Mouse (Mus musculus): ENCODE results near the gene Mertk. TPM values are rescaled to one million over a fixed set of nuclear protein-coding genes. Genes with fewer than 3 reads are reported as not detected.
A peak's percentile ranks its signal among the peaks of the same experiment; 100 is the strongest.

Mertk gene
- total RNA-seq, 1 experiment from 2014 or later, result 11.7 TPM

DNA sequence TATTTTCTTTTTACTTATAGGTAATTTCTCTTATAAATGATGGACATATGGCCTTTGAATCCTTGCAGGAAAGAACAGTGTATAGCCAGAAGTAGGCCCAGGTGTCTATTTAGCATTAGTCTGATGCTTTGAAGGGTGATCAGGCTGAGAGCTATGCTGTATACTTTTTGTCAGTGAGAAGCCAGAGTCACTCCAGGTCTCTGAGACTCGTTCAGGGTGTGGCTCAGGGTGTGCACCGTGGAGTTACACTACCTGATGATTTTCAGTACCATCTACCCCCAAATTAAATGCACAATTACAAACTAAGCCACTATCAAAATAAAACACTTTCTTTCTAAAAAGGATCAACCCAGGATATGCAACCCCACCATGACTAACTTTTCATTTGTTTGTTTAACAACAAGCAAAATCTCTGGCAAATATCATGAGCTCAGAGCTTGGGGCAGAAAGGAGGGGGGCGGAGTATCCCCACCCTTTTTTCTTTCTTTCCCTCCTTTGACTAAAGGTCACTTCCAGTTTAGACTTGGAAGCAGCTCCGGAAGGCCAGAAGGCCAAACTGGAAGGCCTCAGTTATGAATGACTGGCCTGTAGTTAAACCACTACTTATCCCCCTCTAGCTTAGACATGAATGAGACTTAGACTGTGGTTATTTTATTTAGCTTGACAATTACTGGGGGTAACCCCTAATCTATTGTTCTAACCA lies 69.9 kb downstream of the Mertk start:
- DNase-seq, result no peak

DNA sequence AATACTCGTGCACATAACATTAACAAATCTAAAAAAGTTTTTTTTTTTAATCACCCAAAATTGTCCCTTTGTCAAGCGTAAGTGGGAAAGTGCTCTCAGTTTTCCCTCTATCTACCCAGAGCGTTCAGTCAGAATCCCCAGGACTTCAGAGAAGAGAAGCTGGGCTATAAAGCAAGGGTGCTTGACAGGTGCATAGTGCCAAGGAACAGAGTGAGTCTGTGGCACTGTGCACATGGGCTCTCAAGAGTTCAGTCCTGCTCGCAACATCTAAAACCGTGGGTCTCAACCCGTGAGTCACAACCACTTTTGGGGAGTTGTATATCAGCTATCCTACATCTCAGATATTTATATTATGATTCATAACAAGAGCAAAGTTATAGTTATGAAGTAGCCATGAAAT lies 71.8 kb downstream of the Mertk start:
- DNase-seq, result no peak

DNA sequence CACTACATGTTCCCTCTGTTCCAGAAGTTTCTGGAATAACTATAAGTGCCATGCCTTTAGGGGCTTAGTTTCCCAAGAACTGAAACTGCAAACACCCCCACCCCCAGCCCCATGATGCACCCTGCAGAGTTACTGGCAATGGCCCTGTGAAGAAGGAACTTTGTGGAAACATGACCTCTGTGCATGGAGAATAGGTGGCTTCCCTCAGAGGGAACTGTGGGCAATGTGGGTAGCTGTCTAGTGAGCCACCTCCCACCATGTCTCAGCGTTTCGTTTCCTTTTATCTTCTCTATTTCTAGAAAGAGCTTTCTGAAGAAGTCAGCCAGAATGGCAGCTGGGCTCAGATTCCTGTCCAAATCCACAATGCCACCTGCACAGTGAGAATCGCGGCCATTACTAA lies 72.3 kb downstream of the Mertk start:
- no peak for DNase-seq

DNA sequence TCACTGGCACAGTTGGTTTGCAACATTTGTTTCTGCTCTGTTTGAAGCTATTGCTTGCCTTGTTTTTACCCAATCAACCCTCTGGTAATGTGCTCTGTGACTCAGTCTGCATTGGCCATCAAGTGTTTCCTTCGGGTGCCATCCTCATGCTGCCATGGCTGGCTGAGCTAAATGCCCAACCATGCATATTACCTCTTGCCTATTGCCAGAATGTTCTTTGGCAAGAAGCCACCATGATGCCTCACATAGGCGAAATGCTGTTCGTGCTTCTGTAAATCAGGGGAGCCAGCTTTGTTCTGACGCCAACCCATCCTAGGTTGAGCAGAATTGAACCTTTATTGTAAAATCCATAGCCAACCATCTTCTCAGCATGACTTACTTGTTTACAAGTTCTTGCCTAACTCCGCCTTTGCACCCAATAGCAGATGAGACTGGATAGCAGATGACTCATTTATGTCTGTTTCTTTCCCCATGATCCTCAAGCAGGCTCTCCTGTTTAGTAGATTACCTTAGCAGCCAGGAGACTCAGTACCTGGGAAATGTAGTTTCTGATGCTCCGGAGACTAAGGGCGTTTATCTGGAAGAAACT lies 73.1 kb downstream of the Mertk start:
- DNase-seq, result no peak

DNA sequence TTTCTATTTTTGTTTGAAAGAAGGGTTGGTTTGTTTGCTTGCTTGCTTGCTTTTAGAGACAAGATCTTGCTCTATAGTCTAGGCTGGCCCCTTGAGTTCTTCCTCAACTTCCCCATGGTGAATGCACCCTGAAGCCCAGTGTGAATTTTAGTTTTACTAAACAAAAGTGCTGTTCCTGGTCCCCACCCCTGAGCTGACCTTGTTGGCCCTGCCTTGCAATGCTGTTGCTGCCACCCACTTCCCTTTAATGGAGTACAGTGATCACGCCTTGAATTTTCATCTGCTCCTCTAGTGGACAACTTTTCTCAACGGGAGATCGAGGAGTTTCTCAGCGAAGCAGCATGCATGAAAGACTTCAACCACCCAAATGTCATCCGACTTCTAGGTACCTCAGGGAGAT lies 83.5 kb downstream of the Mertk start:
- no peak for DNase-seq

DNA sequence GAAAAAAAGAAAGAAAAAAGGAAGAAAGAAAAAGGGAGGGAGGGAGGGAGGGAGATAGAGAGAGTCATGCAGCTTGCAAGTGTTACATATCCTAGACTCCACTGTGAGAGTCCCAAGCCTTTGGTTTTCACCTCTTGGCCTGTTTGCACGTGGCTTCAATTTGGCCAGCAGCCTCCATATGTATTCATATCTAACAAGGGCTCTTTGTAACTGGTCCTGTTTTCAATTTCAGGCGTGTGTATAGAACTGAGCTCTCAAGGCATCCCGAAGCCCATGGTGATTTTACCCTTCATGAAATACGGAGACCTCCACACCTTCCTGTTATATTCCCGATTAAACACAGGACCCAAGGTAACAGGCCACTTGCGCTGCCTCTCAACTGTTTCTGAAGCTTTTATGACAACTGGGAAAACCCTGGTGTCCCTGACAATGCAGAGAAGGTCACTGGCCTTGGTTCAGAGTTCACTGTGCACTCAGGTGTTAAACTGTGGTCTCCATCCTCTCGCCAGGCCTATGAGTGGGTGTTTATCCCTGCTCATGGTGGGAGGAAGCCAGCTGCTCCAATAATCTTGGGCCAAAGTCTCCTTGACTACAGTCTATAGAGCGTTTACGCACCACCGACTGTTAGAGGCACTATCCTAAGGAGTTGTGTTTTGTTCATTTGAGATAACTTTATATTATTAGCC lies 85.0 kb downstream of the Mertk start:
- DNase-seq, result no peak

DNA sequence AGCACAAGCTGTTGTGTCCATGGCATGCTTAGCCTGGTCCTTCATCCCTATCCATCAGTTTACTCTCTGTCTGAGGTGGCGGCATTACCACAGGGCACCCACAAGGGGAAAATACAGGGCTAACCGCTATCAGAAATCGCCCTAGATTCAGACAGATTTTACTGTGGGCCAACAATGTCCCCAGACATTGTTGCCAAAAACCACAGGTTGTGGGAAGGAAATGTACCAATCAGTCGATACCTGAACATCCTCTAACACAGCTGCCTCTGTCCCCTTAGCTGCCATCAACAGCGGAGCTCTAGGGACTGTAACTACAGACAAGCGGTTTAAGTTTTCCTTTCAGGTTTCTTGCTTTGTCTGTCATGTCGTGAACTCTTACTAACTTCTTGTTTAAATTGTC lies 86.1 kb downstream of the Mertk start:
- no peak for DNase-seq

DNA sequence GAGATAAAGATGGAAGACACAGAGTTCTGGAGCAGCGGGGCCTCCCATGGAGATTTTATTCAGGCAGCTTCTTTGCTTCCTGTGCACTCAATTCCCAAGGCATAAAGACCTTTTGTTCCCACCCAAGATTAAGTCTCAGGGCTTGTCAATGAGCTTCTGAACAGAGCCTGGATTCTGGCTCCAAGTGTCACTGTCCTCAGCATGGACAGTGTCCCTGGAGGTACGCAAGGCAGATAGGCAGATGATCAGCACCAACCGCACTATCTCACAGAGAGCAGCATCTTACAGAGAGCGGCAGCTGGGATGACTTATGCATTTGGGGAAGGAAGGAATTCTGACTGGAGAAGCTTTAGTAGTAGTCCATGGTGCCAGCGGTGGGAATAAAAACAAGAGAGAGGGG lies 87.6 kb downstream of the Mertk start:
- DNase-seq, result no peak

DNA sequence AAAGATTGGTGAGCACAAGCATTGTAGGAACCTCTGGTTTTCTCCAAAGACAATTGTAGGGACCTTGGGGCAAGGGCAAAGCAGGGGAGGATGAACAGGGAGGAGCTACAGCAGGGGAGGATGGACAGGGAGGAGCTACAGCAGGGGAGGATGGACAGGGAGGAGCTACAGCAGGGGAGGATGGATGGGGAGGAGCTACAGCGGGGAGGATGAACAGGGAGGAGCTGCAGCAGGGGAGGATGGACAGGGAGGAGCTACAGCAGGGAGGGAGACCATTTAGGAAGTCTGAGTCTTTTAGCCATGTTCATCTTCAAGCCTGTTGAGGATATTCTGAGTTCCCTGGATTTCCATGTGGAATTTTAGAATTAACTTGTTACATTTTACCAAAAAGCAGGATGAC lies 88.0 kb downstream of the Mertk start:
- DNase-seq, result no peak

DNA sequence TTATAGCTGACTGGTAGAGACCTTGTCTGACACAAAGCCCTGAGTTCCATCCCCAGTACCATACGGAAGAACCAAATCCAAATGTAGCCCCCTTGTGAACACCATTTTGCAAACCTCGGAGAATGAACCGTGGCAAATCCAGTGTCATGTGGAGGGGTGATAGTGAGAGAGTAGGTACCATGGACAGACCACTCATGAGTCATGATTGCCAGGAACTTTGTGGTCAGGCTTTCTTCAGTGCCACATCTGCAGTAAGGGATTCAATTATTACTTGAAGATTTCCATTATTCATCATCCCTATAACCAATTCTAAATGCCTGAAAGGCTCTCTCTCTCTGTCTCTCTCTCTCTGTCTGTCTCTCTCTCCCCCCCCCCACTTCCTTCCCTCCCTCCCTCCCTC lies 89.0 kb downstream of the Mertk start:
- DNase-seq, result no peak

DNA sequence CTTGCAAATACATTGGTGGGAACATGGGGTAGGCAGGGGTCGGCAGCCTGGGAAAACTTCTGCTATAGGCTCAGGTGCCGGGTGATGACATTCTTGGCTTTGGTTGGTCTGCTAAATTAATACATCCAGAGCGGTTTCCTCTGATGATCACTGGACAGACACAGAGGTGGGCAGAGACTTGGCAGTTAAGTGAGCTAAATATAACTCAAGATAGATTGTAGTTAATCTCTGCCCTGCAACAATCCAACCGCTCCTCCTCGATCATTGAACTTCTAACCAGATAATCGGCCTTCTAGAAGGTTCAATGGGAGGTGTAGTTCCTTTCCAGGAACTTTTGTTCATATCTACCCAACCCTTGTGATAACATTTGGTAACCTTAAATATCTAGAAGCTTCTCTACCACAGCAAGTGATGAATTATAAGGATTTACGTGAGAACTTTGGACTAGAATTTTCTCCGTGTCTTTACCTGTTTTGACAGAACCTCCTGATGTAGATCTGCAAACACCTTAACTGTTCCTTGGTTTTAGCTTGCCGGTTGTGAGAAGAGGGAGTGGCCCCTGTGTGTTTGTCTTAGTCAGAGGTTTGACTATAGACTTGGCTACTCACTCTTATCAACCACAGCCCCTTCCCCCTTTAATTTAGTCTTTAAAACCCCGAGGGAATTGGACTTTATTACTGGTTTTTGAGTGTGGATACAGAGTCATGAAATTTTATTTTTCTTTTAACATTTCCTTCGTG lies 92.3 kb downstream of the Mertk start:
- no peak for DNase-seq

DNA sequence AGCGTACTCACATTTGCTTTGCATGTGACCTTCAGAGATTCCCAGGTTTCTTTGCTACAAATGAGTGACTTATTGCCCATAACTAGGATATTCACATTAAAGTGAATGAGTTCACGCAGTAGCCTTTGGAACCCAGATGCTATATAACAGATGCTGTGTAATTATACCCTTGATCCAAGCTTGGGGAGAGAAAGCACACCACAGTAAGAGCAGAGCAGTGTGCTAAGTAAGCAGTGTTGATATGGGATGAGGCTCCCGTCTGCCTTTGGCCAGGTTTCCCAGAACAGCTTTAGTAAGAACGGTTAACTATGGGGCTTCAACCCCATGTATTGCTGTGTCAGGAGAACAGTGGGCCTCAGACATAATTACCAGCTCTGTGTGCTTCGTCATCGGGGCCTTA lies 95.2 kb downstream of the Mertk start:
- no peak for DNase-seq

DNA sequence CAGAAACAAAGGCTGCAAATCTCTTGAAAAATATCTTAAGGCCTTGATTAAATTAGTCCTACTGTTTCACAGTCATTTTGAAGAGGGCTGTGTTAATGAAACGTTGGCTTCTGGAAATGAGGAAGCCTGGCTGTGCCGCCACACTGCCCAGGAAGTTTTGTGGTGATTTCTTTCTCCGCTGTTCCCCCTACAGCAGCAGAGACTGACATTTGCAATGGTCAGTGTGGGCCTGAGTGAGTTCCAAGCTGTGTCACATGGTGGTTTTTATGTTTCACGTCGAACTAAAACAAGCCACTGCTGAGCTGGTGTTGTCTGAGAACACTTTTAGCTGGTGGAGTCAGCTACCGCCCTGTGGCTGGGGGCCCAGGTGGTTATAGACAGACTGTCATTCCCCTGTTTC lies 97.7 kb downstream of the Mertk start:
- no peak for DNase-seq

DNA sequence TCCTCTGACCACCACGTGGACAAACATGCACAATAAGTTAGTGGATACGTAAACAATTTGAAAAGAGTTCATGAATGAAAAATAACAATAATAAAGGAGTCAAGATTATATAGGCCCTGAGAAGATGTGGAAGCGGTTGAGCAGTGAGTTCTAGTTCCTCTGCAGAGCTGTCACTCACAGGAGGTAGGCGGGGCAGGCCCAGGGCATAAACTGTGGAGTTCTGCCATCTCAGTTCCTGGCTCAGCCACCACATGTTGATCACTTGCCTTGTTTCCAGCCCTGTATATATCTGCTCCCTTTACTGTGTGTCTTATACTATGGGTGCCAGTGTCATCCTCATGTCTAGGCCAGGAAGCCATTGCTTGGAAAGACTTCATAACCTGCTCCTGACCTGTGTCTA lies 104.7 kb downstream of the Mertk start:
- DNase-seq, result no peak

DNA sequence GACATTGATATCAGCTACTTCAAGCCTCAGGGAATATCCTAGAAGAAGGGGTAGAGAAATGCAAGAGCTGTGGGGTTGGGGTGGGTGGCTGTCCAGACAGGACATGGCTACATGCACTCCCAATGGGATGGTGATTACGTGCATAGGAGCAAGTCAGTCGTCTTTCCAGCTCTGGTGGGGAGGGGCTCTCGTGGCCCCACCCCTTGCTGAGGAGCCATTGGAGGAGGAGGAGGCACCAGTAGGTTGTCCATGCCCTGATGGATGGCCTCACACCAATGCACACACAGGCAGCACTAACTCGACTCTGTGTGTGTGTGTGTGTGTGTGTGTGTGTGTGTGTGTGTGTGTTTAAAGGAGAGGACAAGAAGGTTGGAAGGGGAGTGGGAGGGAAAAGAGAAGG lies 106.6 kb downstream of the Mertk start:
- no peak for DNase-seq

DNA sequence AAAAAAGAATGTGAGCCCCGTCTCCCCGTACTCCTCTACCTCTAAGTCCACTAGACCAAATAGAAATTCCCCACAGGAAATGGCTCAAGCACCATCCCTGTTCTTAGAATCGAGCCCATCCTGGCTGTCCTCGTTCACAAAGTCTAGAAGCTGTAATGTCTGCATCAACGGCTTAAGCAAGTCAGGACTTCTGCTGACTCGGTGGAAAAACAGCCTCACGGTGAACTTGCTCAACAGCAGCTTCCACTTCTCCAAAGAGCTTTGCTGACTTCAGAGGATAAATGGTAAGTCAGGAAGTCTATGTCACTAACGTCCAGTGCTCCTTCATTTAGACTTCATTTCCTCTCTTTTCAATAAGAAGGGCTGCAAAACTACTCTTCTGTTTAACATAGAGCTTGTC lies 107.8 kb downstream of the Mertk start:
- DNase-seq, result no peak

DNA sequence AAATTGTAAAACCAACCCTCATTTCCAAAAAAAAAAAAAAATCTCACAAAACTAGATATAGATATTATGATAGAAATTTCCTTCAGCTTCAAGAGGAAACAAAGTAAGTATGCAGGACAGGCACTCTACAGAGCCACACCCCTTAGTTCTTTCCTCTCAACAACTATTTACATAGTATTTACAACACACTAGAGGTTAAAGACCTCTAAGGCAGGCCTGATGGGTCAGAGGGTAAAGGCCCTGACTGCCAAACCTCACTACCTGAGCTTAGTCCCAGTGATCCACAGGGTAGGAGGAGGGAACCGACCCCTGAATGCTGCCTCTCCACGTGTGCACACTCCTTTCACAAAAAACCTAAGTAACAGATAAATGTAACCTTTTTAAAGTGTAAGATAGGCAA lies 114.0 kb downstream of the Mertk start:
- no peak for DNase-seq

DNA sequence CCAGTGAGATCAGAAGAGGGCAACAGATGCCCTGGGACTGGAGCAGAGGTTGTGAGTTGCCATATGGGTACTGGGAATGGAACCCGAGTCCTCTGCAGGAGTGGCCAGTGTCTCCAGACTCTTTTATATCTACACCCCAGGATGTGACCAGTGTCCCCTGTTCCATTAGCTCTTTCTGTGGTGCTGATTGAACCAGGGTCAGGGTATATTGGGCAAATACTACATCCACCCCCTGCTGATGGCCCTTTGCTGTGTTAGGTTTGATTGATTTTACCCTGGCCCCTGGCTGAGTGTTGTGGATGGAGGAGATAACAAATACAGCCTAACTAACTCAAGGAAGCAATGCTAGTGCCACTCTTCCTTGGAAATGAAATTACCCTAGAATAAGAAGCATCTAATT lies 117.6 kb downstream of the Mertk start:
- no peak for DNase-seq

DNA sequence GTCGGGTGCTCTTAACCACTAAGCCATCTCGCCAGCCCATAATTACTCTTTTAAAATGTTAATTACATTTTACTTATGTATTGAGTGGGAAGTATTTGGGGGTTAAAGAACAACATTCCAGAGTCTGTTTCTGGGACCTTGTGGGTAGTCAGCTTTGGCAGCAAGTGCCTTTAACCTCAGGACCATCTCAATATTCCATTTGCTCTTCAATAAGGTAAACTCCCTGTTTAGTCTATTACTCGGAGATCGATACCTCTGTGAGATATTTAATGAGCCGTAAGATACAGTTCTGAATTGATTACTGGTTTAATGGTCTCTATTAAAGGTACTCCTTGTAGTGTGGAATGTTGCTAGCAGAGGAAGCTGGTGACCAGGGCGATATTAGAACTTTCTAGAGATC lies 118.2 kb downstream of the Mertk start:
- DNase-seq, result no peak

DNA sequence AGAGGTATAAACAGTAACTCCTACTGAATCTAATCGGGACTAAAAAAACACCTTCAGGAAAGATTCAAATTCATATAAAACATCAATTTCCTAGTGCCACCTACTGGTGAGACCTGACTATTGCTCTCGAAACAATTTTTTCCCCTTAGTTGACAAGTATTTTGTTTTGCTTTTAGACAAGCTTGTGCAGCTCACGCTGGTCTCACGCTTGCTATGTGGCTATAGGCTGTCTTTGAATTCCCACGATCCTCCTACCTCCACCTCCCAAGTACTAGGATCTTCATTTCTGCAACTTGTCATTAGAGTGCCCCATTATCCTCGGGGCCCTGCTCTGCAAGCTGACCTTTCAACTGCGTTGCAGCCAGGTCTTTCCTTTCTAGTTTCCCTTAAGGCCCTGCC lies 118.6 kb downstream of the Mertk start:
- DNase-seq, result peak; percentile 60

DNA sequence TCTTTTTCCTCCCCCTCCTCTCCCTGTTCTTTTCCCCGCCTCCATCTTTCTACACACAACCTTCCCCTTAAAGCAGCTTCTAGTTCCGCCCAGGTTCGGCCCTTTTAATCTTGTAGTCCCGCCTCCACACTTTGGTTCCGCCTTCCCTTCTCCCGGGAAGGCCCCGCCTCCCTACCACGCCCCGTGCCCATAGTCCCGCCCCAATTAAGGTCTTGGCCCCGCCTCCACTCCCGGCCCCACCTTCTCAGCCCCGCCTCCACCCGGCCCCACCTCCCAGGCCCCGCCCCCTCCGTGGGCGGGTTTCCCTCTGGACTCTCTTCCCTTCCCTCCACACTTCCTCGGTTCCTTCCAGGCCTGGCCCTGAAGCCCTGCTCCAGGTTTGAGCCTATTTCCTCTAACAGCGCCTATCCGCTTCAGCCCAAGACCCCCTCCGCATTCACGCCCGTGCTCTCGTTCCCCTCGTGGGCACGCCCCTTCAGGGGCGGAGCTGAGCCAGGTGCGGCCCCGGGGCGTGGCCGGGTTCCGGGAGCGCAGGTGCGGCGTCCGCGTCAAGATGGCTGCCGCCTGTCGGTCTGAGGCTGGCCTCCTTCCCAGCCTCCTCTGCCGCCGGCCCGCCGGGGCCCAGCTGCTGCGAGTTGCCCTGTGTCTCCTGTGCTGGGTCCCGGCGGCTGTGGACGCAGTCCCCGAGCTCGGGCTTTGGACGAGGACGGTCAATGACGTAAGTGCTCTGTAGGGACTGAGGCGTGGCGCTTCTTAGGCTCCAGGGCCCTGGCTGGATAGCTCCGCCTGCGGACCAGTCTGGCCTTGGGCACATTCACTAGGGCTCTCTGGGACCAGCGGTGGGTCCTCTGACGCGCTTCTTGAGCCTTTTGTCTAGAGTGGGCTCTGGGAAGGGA lies 119.3 kb downstream of the Mertk start, which contains the start of gene Tmem87b:
TSS of gene Tmem87b (plus strand) at position 333 of the 896 bp plus-strand sequence.
- peak; percentile 99 for DNase-seq

Measured in adrenal gland, postnatal 14 days (tissue).